Mouse (Mus musculus) CH12.LX (cell line): ENCODE results near the gene Paqr6. TPM values are rescaled to one million over a fixed set of nuclear protein-coding genes. Genes with fewer than 3 reads are reported as not detected.
"Not testable (repeated sequence)": the region's sequence is repeated elsewhere in the genome, so short reads cannot be mapped to it uniquely, and the experiment has no call there.

Experiments used
- DNase-seq: peaks from one replicate; pipeline ENCODE4 v3.0.0-alpha.2; 2013; ENCODE audit errors: extremely low read depth
- H3K27ac ChIP-seq: 2 replicates; pipeline ENCODE4 v1.5.1; 2012; ENCODE audit warnings: low read depth, mild to moderate bottlenecking, control low read depth, moderate library complexity; ENCODE audit not compliant: insufficient read depth
- H3K27me3 ChIP-seq: replicated peaks from 2 replicates; pipeline ENCODE3; 2012; ENCODE audit warnings: inconsistent platforms
- H3K36me3 ChIP-seq, 2 experiments: replicated peaks in 1 of 2; 2 replicates each; pipeline versions ENCODE3 to v1.6.1; 2012; ENCODE audit warnings: inconsistent platforms in 1 of 2, low read length in 1 of 2, mild to moderate bottlenecking in 1 of 2, mixed read lengths in 1 of 2, moderate library complexity in 1 of 2; ENCODE audit not compliant: control insufficient read depth in 1 of 2, insufficient read depth in 1 of 2
- H3K4me1 ChIP-seq, 2 experiments: 2 replicates each; pipeline ENCODE4 v1.6.1; 2012; ENCODE audit warnings: inconsistent platforms in 1 of 2, moderate library complexity in 1 of 2; ENCODE audit not compliant: insufficient read depth in 2 of 2, control insufficient read depth in 1 of 2
- H3K4me2 ChIP-seq: 2 replicates; pipeline ENCODE4 v1.6.1; 2012; ENCODE audit warnings: low read depth, mild to moderate bottlenecking, control low read depth; ENCODE audit not compliant: poor library complexity, insufficient read depth, severe bottlenecking
- H3K4me3 ChIP-seq, 3 experiments: fragments of 150-350 bp in 1 of 3; sonication (generic) in 1 of 3; replicated peaks in 1 of 3; 2 replicates each; pipeline versions ENCODE3 to v1.5.1; 2011 to 2012; ENCODE audit warnings: low read depth in 2 of 3, low read length in 2 of 3, mild to moderate bottlenecking in 2 of 3, moderate library complexity in 2 of 3, control low read depth in 1 of 3, improper control_type of control experiment in 1 of 3, inconsistent platforms in 1 of 3, mixed read lengths in 1 of 3; ENCODE audit not compliant: poor library complexity in 1 of 3
- H3K79me2 ChIP-seq: replicated peaks from 2 replicates; pipeline ENCODE4 v1.6.1; 2012; ENCODE audit warnings: mild to moderate bottlenecking, moderate library complexity; ENCODE audit not compliant: control insufficient read depth, poor library complexity, insufficient read depth, severe bottlenecking; ENCODE audit errors: extremely low read depth
- H3K9ac ChIP-seq: 2 replicates; pipeline ENCODE4 v1.6.1; 2012; ENCODE audit warnings: low read depth, mild to moderate bottlenecking, control low read depth, moderate library complexity; ENCODE audit not compliant: insufficient read depth
- H3K9me3 ChIP-seq: replicated peaks from 2 replicates; pipeline ENCODE3; 2012; ENCODE audit warnings: low read length, inconsistent platforms, mixed read lengths
- CHD1 ChIP-seq: IDR thresholded peaks from 2 replicates; pipeline ENCODE4 v1.6.1; 2012; ENCODE audit warnings: low read depth, low read length, improper control_type of control experiment, inconsistent platforms
- E2F4 ChIP-seq: IDR thresholded peaks from 2 replicates; pipeline ENCODE4 v1.6.1; 2011; ENCODE audit warnings: low read depth, low read length, improper control_type of control experiment; ENCODE audit not compliant: insufficient replicate concordance
- EP300 ChIP-seq: IDR thresholded peaks from 2 replicates; pipeline ENCODE4 v1.6.1; 2011; ENCODE audit warnings: low read length, improper control_type of control experiment
- ETS1 ChIP-seq: conservative IDR thresholded peaks from 2 replicates; pipeline ENCODE4 v1.6.1; 2012; ENCODE audit warnings: low read depth, mild to moderate bottlenecking, inconsistent platforms, low read length, improper control_type of control experiment, moderate library complexity
- GABPA ChIP-seq: IDR thresholded peaks from 2 replicates; pipeline ENCODE4 v1.6.1; 2012; ENCODE audit warnings: low read depth, low read length, improper control_type of control experiment, inconsistent platforms; ENCODE audit not compliant: insufficient replicate concordance
- JUND ChIP-seq: conservative IDR thresholded peaks from 2 replicates; pipeline ENCODE4 v1.6.1; 2011; ENCODE audit warnings: low read depth, low read length, improper control_type of control experiment
- MAFK ChIP-seq: IDR thresholded peaks from 2 replicates; pipeline ENCODE4 v1.6.1; 2011; ENCODE audit warnings: low read length, improper control_type of control experiment; ENCODE audit not compliant: insufficient replicate concordance
- MAX ChIP-seq: IDR thresholded peaks from 2 replicates; pipeline ENCODE4 v1.6.1; 2011; ENCODE audit warnings: low read length, improper control_type of control experiment
- NELFE ChIP-seq: IDR thresholded peaks from 2 replicates; pipeline ENCODE4 v1.6.1; 2011; ENCODE audit warnings: low read depth, low read length, improper control_type of control experiment
- NRF1 ChIP-seq: IDR thresholded peaks from 2 replicates; pipeline ENCODE4 v1.6.1; 2014; ENCODE audit warnings: low read depth, mild to moderate bottlenecking, inconsistent platforms, low read length, improper control_type of control experiment, moderate library complexity
- PAX5 ChIP-seq: IDR thresholded peaks from 2 replicates; pipeline ENCODE4 v1.6.1; 2012; ENCODE audit warnings: low read length, inconsistent platforms, mixed read lengths
- POLR2A ChIP-seq: IDR thresholded peaks from 2 replicates; pipeline ENCODE4 v1.6.1; 2011; ENCODE audit warnings: low read depth, mild to moderate bottlenecking, improper control_type of control experiment, low read length
- POLR2AphosphoS2 ChIP-seq: IDR thresholded peaks from 2 replicates; pipeline ENCODE4 v1.6.1; 2011; ENCODE audit warnings: low read depth, low read length, improper control_type of control experiment
- RCOR1 ChIP-seq: conservative IDR thresholded peaks from 2 replicates; pipeline ENCODE4 v1.6.1; 2012; ENCODE audit warnings: low read depth, mild to moderate bottlenecking, inconsistent platforms, low read length, improper control_type of control experiment
- SMC3 ChIP-seq: IDR thresholded peaks from 2 replicates; pipeline ENCODE4 v1.6.1; 2011; ENCODE audit warnings: low read depth, low read length, improper control_type of control experiment
- TCF12 ChIP-seq: IDR thresholded peaks from 2 replicates; pipeline ENCODE4 v1.6.1; 2014; ENCODE audit warnings: low read depth, mild to moderate bottlenecking, inconsistent platforms, low read length, improper control_type of control experiment
- UBTF ChIP-seq: IDR thresholded peaks from 2 replicates; pipeline ENCODE4 v1.6.1; 2012; ENCODE audit warnings: low read depth, mild to moderate bottlenecking, inconsistent platforms, low read length, improper control_type of control experiment, moderate library complexity
- USF1 ChIP-seq: IDR thresholded peaks from 2 replicates; pipeline ENCODE4 v1.6.1; 2014; ENCODE audit warnings: low read depth, mild to moderate bottlenecking, inconsistent platforms, low read length, improper control_type of control experiment
- USF2 ChIP-seq: conservative IDR thresholded peaks from 2 replicates; pipeline ENCODE4 v1.6.1; 2011; ENCODE audit warnings: low read depth, low read length, improper control_type of control experiment
- ZKSCAN1 ChIP-seq: IDR thresholded peaks from 2 replicates; pipeline ENCODE4 v1.6.1; 2012; ENCODE audit warnings: low read depth, inconsistent platforms, low read length, improper control_type of control experiment, borderline replicate concordance
- dilution Hi-C: fragments of 300-500 bp; cut with MboI; formaldehyde crosslinking; loops from 2 replicates; pipeline ENCODE4 v1.14.3; 2020; ENCODE audit warnings: low sequenced_read_pairs; ENCODE audit not compliant: extremely low pct_unique_long_range_greater_than_20kb, extremely low pct_ligation_motif_present
- in situ Hi-C: fragments of 300-500 bp; cut with MboI; formaldehyde crosslinking; loops from 3 replicates; pipeline ENCODE4 v1.14.3; 2019; ENCODE audit warnings: low sequenced_read_pairs, low pct_ligation_motif_present, low pct_unique_long_range_greater_than_20kb, mixed read lengths
- polyA plus RNA-seq: library from polyadenylated mRNA; unstranded; fragments of >175 nt; gene quantifications from 2 replicates; pipeline ENCODE4 v1.2.1, GENCODE M21; 2012; ENCODE audit warnings: low read depth; ENCODE audit not compliant: insufficient read length
- total RNA-seq, 2 experiments: library from RNA; depleted of rRNA; stranded (reverse); fragments of 300-350 nt in 1 of 2; fragments of >200 nt in 1 of 2; gene quantifications; 2 replicates each; pipeline ENCODE4 v1.2.3; 2012 to 2014

Gene Paqr6
- total and polyA plus RNA-seq, 3 experiments = 0.13 to 0.21 TPM; not detected in 1

- H3K9ac ChIP-seq, H3K4me2 ChIP-seq, in situ Hi-C loops: not testable (repeated sequence)
Observed at GRCm38 (mm10) chr3:88382383-88382782, 18.0 kb downstream of the Paqr6 start.

GRCm38 (mm10) chr3:88384364-88384763 is 20.0 kb downstream of the Paqr6 start, which contains the start of gene Bglap:
TSS of gene Bglap (minus strand) at chr3:88384464.
- peaks cover 0 to 5% of the 10 kb centered on the region in 2 experiments; a peak in 1 of 4 replicates for H3K4me1 ChIP-seq
- H3K79me2 ChIP-seq = no peaks in the 10 kb centered on the region
- no peak for TF ChIP-seq MAX
- no peak for TF ChIP-seq JUND
- TF ChIP-seq POLR2AphosphoS2 = no peak
- no peak for TF ChIP-seq E2F4
- no peak for TF ChIP-seq GABPA
- TF ChIP-seq ETS1 = no peak
- TF ChIP-seq UBTF = no peak
- no peak for TF ChIP-seq SMC3
- no peak for TF ChIP-seq CHD1
- no peak for TF ChIP-seq POLR2A
- no peak within 1 kb of the TSS for H3K9ac ChIP-seq
- no peaks in the 10 kb centered on the region for H3K9me3 ChIP-seq
- H3K27me3 ChIP-seq = no peaks in the 10 kb centered on the region
- H3K36me3 ChIP-seq = peaks cover 0 to 2% of the 10 kb centered on the region in 2 experiments
- no peak within 1 kb of the TSS for H3K4me2 ChIP-seq
- in situ Hi-C loops (no loop called here), dilution Hi-C loops (no loop called here)
- H3K4me3 ChIP-seq = no peak within 1 kb of the TSS
- no peak within 1 kb of the TSS for H3K27ac ChIP-seq
- DNase-seq = no peak

More at GRCm38 (mm10) chr3:88382383-88382782, 18.0 kb downstream of the Paqr6 start:
- H3K27me3 ChIP-seq, H3K4me1 ChIP-seq, H3K27ac ChIP-seq, dilution Hi-C loops, H3K9me3 ChIP-seq, H3K4me3 ChIP-seq, H3K36me3 ChIP-seq, H3K79me2 ChIP-seq, DNase-seq: not testable (repeated sequence)

- Histone ChIP-seq H3K4me2 (no peak overlapping the region), H3K27me3 (no peaks in the 10 kb centered on the region), H3K27ac (no peak overlapping the region), H3K36me3 (peaks cover 22 to 82% of the 10 kb centered on the region in 2 experiments), H3K9me3 (peaks cover 5% of the 10 kb centered on the region), H3K9ac (no peak overlapping the region), H3K4me3 (no peak overlapping the region), H3K4me1 (peaks cover 13 to 37% of the 10 kb centered on the region in 2 experiments)
- dilution Hi-C loops = no loop called here
- in situ Hi-C loops = no loop called here
- no peak for DNase-seq
- no peak for TF ChIP-seq NELFE
- no peak for TF ChIP-seq E2F4
- no peak for TF ChIP-seq USF1
- no peak for TF ChIP-seq TCF12
- TF ChIP-seq MAX = no peak
- no peak for TF ChIP-seq EP300
- TF ChIP-seq PAX5 = no peak
- no peak for TF ChIP-seq GABPA
- TF ChIP-seq NRF1 = no peak
- TF ChIP-seq USF2 = no peak
- no peak for TF ChIP-seq RCOR1
- no peak for TF ChIP-seq ZKSCAN1
- no peak for TF ChIP-seq MAFK
- TF ChIP-seq CHD1 = no peak
- TF ChIP-seq SMC3 = no peak
- TF ChIP-seq JUND = no peak
- TF ChIP-seq, all 38 proteins: peak for 0
- no peaks in the 10 kb centered on the region for H3K79me2 ChIP-seq
Observed at GRCm38 (mm10) chr3:88393776-88394375, 29.5 kb downstream of the Paqr6 start.
